8 mouse cellular contexts compared by ENCODE assay signal in genomic region chr9:120502013-120502412, GRCm38 (mm10). TPM values are rescaled to one million over a fixed set of nuclear protein-coding genes. Genes with fewer than 3 reads are reported as not detected.
DNase-seq lines count a peak whose midpoint lies in the region; ATAC-seq and TF ChIP-seq lines count a peak whose summit lies in the region.

No protein-coding gene starts in this region.

- no peaks in the 10 kb centered on the region for H3K36me3 ChIP-seq in heart, adult 2 months (ENCODE audit: control insufficient read depth, insufficient read depth, low read length)
- H3K36me3 ChIP-seq in forebrain, embryonic 15.5 days = no peaks in the 10 kb centered on the region
- no peaks in the 10 kb centered on the region for H3K36me3 ChIP-seq in small intestine, adult 2 months (ENCODE audit: control insufficient read depth, insufficient read depth, low read length)

- ATAC-seq in forebrain, embryonic 15.5 days (replicated peaks) = peak; percentile 60; the same call in 1 of the 2 replicates
- peak; percentile 85 for ATAC-seq in megakaryocyte-erythroid progenitor cell, adult 5-6 weeks (replicated peaks; ENCODE audit: low FRiP score, low TSS enrichment, poor library complexity, severe bottlenecking)

- no peaks in the 10 kb centered on the region; the same call in 1 of the 2 replicates for H3K9me3 ChIP-seq in forebrain, embryonic 15.5 days

- intact Hi-C loops in heart, adult 2 months (cut with DNase I) = loop anchor here (1.0 to 5.0 kb wide), 2 partner anchors 89 to 740 kb away; no protein-coding TSS in a partner anchor
- intact Hi-C loops in heart, postnatal 25 days (cut with DNase I) = loop anchor here (2.0 kb wide), 1 partner anchor 89 kb away; no protein-coding TSS in a partner anchor
- intact Hi-C loops in left cerebral cortex, adult 2 months (cut with DNase I) = loop anchor here (1.0 to 2.0 kb wide), 2 partner anchors 69 to 85 kb away; partner anchors contain the start of gene Rpl14

- H3K4me1 ChIP-seq in heart, adult 2 months (ENCODE audit: control insufficient read depth, insufficient read depth, low read length) = peaks cover 2% of the 10 kb centered on the region
- peaks cover under 1% of the 10 kb centered on the region; the same call in 1 of the 2 replicates for H3K4me1 ChIP-seq in forebrain, embryonic 15.5 days
- H3K4me1 ChIP-seq in small intestine, adult 2 months (ENCODE audit: control insufficient read depth, insufficient read depth, insufficient read length, low read length) = no peaks in the 10 kb centered on the region

- DNase-seq in heart, adult 2 months = peak; percentile 49 to 75
- no peak for DNase-seq in heart, postnatal 25 days (ENCODE audit: low spot score)
- peak; percentile 84 for DNase-seq in c-Kit-positive CD71-positive TER-119-positive erythroid progenitor cells, embryonic 14.5 days (ENCODE audit: low spot score)
- DNase-seq in hindlimb bud, embryonic 11.5 days (ENCODE audit: extremely low spot score, low read depth, low spot score) = peak; percentile 96
- DNase-seq in left cerebral cortex, adult 2 months (ENCODE audit: extremely low spot score in 1 of 2, low spot score in 2 of 2) = peak; percentile 60 to 77

- WGBS in heart, adult 2 months = 6% methylated on average over 8 of the region's 8 CpGs
- 5% methylated on average over 8 of the region's 8 CpGs for WGBS in forebrain, embryonic 15.5 days
- WGBS in small intestine, adult 2 months = 4% methylated on average over 8 of the region's 8 CpGs

- H3K9ac ChIP-seq in heart, adult 2 months (ENCODE audit: low read depth, low read length) = peak overlapping the region; percentile 48; the same call in 1 of the 2 replicates
- no peak overlapping the region for H3K9ac ChIP-seq in forebrain, embryonic 15.5 days (replicated peaks)

- no peak for TF ChIP-seq POLR2A in heart, adult 2 months (IDR thresholded peaks at IDR 0.05; ENCODE audit: insufficient read depth, low read depth, low read length)
- TF ChIP-seq POLR2A in small intestine, adult 2 months (IDR thresholded peaks at IDR 0.05; ENCODE audit: low read depth, low read length) = no peak

- H3K27me3 ChIP-seq in heart, adult 2 months (ENCODE audit: control insufficient read depth, insufficient read depth, low read length) = no peaks in the 10 kb centered on the region
- H3K27me3 ChIP-seq in forebrain, embryonic 15.5 days = no peaks in the 10 kb centered on the region
- no peaks in the 10 kb centered on the region for H3K27me3 ChIP-seq in small intestine, adult 2 months (ENCODE audit: control insufficient read depth, insufficient read depth, low read length)

- TF ChIP-seq EP300 in heart, adult 2 months (IDR thresholded peaks at IDR 0.05; ENCODE audit: insufficient read depth, low read depth, low read length) = no peak

- peak; percentile 88 for TF ChIP-seq CTCF in heart, adult 2 months (IDR thresholded peaks at IDR 0.05)
- peak; percentile 87 for TF ChIP-seq CTCF in left cerebral cortex, adult 2 months (IDR thresholded peaks at IDR 0.05)
- peak; percentile 44; the same call in 1 of the 2 replicates for TF ChIP-seq CTCF in small intestine, adult 2 months (IDR thresholded peaks at IDR 0.05; ENCODE audit: extremely low read depth, insufficient read length, insufficient replicate concordance, low read depth, low read length)

- H3K79me2 ChIP-seq in heart, adult 2 months (replicated peaks; ENCODE audit: control insufficient read depth, insufficient read depth, low read length) = no peaks in the 10 kb centered on the region

- no peak overlapping the region for H3K4me3 ChIP-seq in heart, adult 2 months
- no peak overlapping the region for H3K4me3 ChIP-seq in forebrain, embryonic 15.5 days
- no peak overlapping the region for H3K4me3 ChIP-seq in left cerebral cortex, adult 2 months
- no peak overlapping the region for H3K4me3 ChIP-seq in small intestine, adult 2 months (ENCODE audit: low read depth, low read length)

- H3K4me2 ChIP-seq in forebrain, embryonic 15.5 days (replicated peaks) = no peak overlapping the region

- no peak overlapping the region for H3K27ac ChIP-seq in heart, adult 2 months
- H3K27ac ChIP-seq in forebrain, embryonic 15.5 days (replicated peaks) = no peak overlapping the region
- no peak overlapping the region for H3K27ac ChIP-seq in left cerebral cortex, adult 2 months
- H3K27ac ChIP-seq in small intestine, adult 2 months (ENCODE audit: insufficient read depth, low read depth, low read length) = no peak overlapping the region

RNA-seq across cellular contexts. Expression of gene Eif1b, which starts 10.0 kb away (rescaled TPM):
- 10 to 100 TPM; 64.9 to 65.9 TPM for total RNA-seq in heart, adult 2 months (2021)
- 38.0 and 38.3 TPM in 2 replicates for polyA plus RNA-seq in heart, adult 2 months (2012; rRNA removed)
- total RNA-seq in heart, postnatal 25 days (2021) = 10 to 100 TPM; 58.2 to 65.9 TPM
- polyA plus RNA-seq in forebrain, embryonic 15.5 days (2015; fragmentation: Nextera tagmentation; extraction: Ambion mirVana) = 495 and 511 TPM in 2 replicates
- 100 to 1,000 TPM; 159 to 176 TPM for total RNA-seq in left cerebral cortex, adult 2 months (2021)
- 55.4 and 85.9 TPM in 2 replicates for total RNA-seq in megakaryocyte-erythroid progenitor cell, adult 5-6 weeks (2014; fragmentation: Nextera tagmentation)
- 77.5 and 85.3 TPM in 2 replicates for total RNA-seq in megakaryocyte-erythroid progenitor cell, adult 5-6 weeks (2017)
- polyA plus RNA-seq in small intestine, adult 2 months (2012; rRNA removed) = 17.3 and 24.1 TPM in 2 replicates

RNA-seq across cellular contexts. Expression of gene Entpd3, which starts 37.6 kb away (rescaled TPM):
- total RNA-seq in heart, adult 2 months (2021) = under 1 TPM in 1 of 2 experiments, not detected in 1; 0.07 TPM
- polyA plus RNA-seq in heart, adult 2 months (2012; rRNA removed) = 0.23 and 0.26 TPM in 2 replicates
- total RNA-seq in heart, postnatal 25 days (2021) = not detected
- polyA plus RNA-seq in forebrain, embryonic 15.5 days (2015; fragmentation: Nextera tagmentation; extraction: Ambion mirVana) = 1.5 and 1.9 TPM in 2 replicates
- 1 to 10 TPM; 4.9 to 8.1 TPM for total RNA-seq in left cerebral cortex, adult 2 months (2021)
- not detected in 2 replicates for total RNA-seq in megakaryocyte-erythroid progenitor cell, adult 5-6 weeks (2014; fragmentation: Nextera tagmentation)
- 0.27 TPM in 1 of 2 replicates, not detected in the other for total RNA-seq in megakaryocyte-erythroid progenitor cell, adult 5-6 weeks (2017)
- 1.2 and 1.6 TPM in 2 replicates for polyA plus RNA-seq in small intestine, adult 2 months (2012; rRNA removed)

Comparison
In these comparisons a context has a peak if more than half of its experiments do, and no peak if none do; other contexts are left out.
1. RNA of gene Entpd3, which starts 37.6 kb away (total RNA-seq): 4.9 to 8.1 TPM in left cerebral cortex, adult 2 months; 0.07 TPM in heart, adult 2 months, not detected in heart, postnatal 25 days and 0.27 TPM in megakaryocyte-erythroid progenitor cell, adult 5-6 weeks; every median in the first group is over 4 times any median in the second.
2. Peak in every context shown above with its lines, with median percentiles within 50 percentile points of each other: CTCF ChIP-seq.